Mouse (Mus musculus): ENCODE measurements around the gene St3gal6. TPM values are rescaled to one million over a fixed set of nuclear protein-coding genes. Genes with fewer than 3 reads are reported as not detected.

Gene St3gal6
- polyA plus RNA-seq, 1 experiment, result 11.5 TPM

- Histone ChIP-seq H3K27me3 (ENCODE audit: control insufficient read depth) (no peaks in the 10 kb centered on the region), H3K9me3 (ENCODE audit: control insufficient read depth, low read length) (no peaks in the 10 kb centered on the region), H3K4me3 (replicated peaks) (no peak overlapping the region), H3K36me3 (ENCODE audit: control insufficient read depth) (peaks cover 70% of the 10 kb centered on the region), H3K4me1 (ENCODE audit: control insufficient read depth) (peaks cover 74% of the 10 kb centered on the region)
- TF ChIP-seq GATA1 (IDR thresholded peaks at IDR 0.05; ENCODE audit: low read length) (no peak), TAL1 (IDR thresholded peaks at IDR 0.05; ENCODE audit: low read length) (no peak)
These were observed 10.3 kb downstream of the St3gal6 start for GRCm38 (mm10) chr16:58513755-58514154.

GRCm38 (mm10) chr16:58512887-58513286, 11.2 kb downstream of the St3gal6 start:
- TF ChIP-seq TAL1 (IDR thresholded peaks at IDR 0.05; ENCODE audit: low read length), result no peak
- no peak for TF ChIP-seq GATA1 (IDR thresholded peaks at IDR 0.05; ENCODE audit: low read length)
- H3K27me3 ChIP-seq (ENCODE audit: control insufficient read depth), result no peaks in the 10 kb centered on the region
- peaks cover 68% of the 10 kb centered on the region for H3K36me3 ChIP-seq (ENCODE audit: control insufficient read depth)
- H3K4me1 ChIP-seq (ENCODE audit: control insufficient read depth), result peaks cover 66% of the 10 kb centered on the region
- no peak overlapping the region for H3K4me3 ChIP-seq (replicated peaks)
- no peaks in the 10 kb centered on the region for H3K9me3 ChIP-seq (ENCODE audit: control insufficient read depth, low read length)

- Histone ChIP-seq H3K9me3 (ENCODE audit: control insufficient read depth, low read length) (no peaks in the 10 kb centered on the region), H3K36me3 (ENCODE audit: control insufficient read depth) (peaks cover 73% of the 10 kb centered on the region), H3K4me3 (replicated peaks) (no peak overlapping the region), H3K4me1 (ENCODE audit: control insufficient read depth) (peaks cover 62% of the 10 kb centered on the region), H3K27me3 (ENCODE audit: control insufficient read depth) (no peaks in the 10 kb centered on the region)
- no peak for TF ChIP-seq TAL1 (IDR thresholded peaks at IDR 0.05; ENCODE audit: low read length)
- no peak for TF ChIP-seq GATA1 (IDR thresholded peaks at IDR 0.05; ENCODE audit: low read length)
These were observed 11.8 kb downstream of the St3gal6 start for GRCm38 (mm10) chr16:58512181-58512761.

- TF ChIP-seq GATA1 (IDR thresholded peaks at IDR 0.05; ENCODE audit: low read length), result no peak
- no peak for TF ChIP-seq TAL1 (IDR thresholded peaks at IDR 0.05; ENCODE audit: low read length)
- H3K4me3 ChIP-seq (replicated peaks), result no peak overlapping the region
- H3K36me3 ChIP-seq (ENCODE audit: control insufficient read depth), result peaks cover 88% of the 10 kb centered on the region
- H3K4me1 ChIP-seq (ENCODE audit: control insufficient read depth), result peaks cover 59% of the 10 kb centered on the region
- no peaks in the 10 kb centered on the region for H3K9me3 ChIP-seq (ENCODE audit: control insufficient read depth, low read length)
- no peaks in the 10 kb centered on the region for H3K27me3 ChIP-seq (ENCODE audit: control insufficient read depth)
These were observed 19.1 kb downstream of the St3gal6 start for GRCm38 (mm10) chr16:58504945-58505344.

GRCm38 (mm10) chr16:58502566-58502965, 21.5 kb downstream of the St3gal6 start:
- Histone ChIP-seq H3K27me3 (ENCODE audit: control insufficient read depth) (no peaks in the 10 kb centered on the region), H3K36me3 (ENCODE audit: control insufficient read depth) (peaks cover 95% of the 10 kb centered on the region), H3K4me1 (ENCODE audit: control insufficient read depth) (peaks cover 76% of the 10 kb centered on the region), H3K9me3 (ENCODE audit: control insufficient read depth, low read length) (no peaks in the 10 kb centered on the region), H3K4me3 (replicated peaks) (no peak overlapping the region)
- TF ChIP-seq TAL1 (IDR thresholded peaks at IDR 0.05; ENCODE audit: low read length) (no peak), GATA1 (IDR thresholded peaks at IDR 0.05; ENCODE audit: low read length) (no peak)

GRCm38 (mm10) chr16:58501760-58502301, 22.2 kb downstream of the St3gal6 start:
- TF ChIP-seq GATA1 (IDR thresholded peaks at IDR 0.05; ENCODE audit: low read length), result no peak
- TF ChIP-seq TAL1 (IDR thresholded peaks at IDR 0.05; ENCODE audit: low read length), result no peak
- Histone ChIP-seq H3K4me1 (ENCODE audit: control insufficient read depth) (peaks cover 79% of the 10 kb centered on the region), H3K9me3 (ENCODE audit: control insufficient read depth, low read length) (no peaks in the 10 kb centered on the region), H3K36me3 (ENCODE audit: control insufficient read depth) (peaks cover 95% of the 10 kb centered on the region), H3K27me3 (ENCODE audit: control insufficient read depth) (no peaks in the 10 kb centered on the region), H3K4me3 (replicated peaks) (no peak overlapping the region)

GRCm38 (mm10) chr16:58499650-58500049, 24.4 kb downstream of the St3gal6 start:
- H3K4me1 ChIP-seq (ENCODE audit: control insufficient read depth), result peaks cover 85% of the 10 kb centered on the region
- TF ChIP-seq GATA1 (IDR thresholded peaks at IDR 0.05; ENCODE audit: low read length), result no peak
- TF ChIP-seq TAL1 (IDR thresholded peaks at IDR 0.05; ENCODE audit: low read length), result no peak
- no peaks in the 10 kb centered on the region for H3K9me3 ChIP-seq (ENCODE audit: control insufficient read depth, low read length)
- peaks cover 93% of the 10 kb centered on the region for H3K36me3 ChIP-seq (ENCODE audit: control insufficient read depth)
- no peak overlapping the region for H3K4me3 ChIP-seq (replicated peaks)
- H3K27me3 ChIP-seq (ENCODE audit: control insufficient read depth), result no peaks in the 10 kb centered on the region

GRCm38 (mm10) chr16:58499172-58499584, 24.9 kb downstream of the St3gal6 start:
- no peaks in the 10 kb centered on the region for H3K27me3 ChIP-seq (ENCODE audit: control insufficient read depth)
- no peak overlapping the region for H3K4me3 ChIP-seq (replicated peaks)
- H3K36me3 ChIP-seq (ENCODE audit: control insufficient read depth), result peaks cover 93% of the 10 kb centered on the region
- no peaks in the 10 kb centered on the region for H3K9me3 ChIP-seq (ENCODE audit: control insufficient read depth, low read length)
- peaks cover 87% of the 10 kb centered on the region for H3K4me1 ChIP-seq (ENCODE audit: control insufficient read depth)
- no peak for TF ChIP-seq GATA1 (IDR thresholded peaks at IDR 0.05; ENCODE audit: low read length)
- TF ChIP-seq TAL1 (IDR thresholded peaks at IDR 0.05; ENCODE audit: low read length), result no peak

- Histone ChIP-seq H3K4me3 (replicated peaks) (peak overlapping the region; percentile 32), H3K27me3 (ENCODE audit: control insufficient read depth) (no peaks in the 10 kb centered on the region), H3K9me3 (ENCODE audit: control insufficient read depth, low read length) (no peaks in the 10 kb centered on the region), H3K36me3 (ENCODE audit: control insufficient read depth) (peaks cover 93% of the 10 kb centered on the region), H3K4me1 (ENCODE audit: control insufficient read depth) (peaks cover 80% of the 10 kb centered on the region)
- peak; percentile 89 for TF ChIP-seq TAL1 (IDR thresholded peaks at IDR 0.05; ENCODE audit: low read length)
- TF ChIP-seq GATA1 (IDR thresholded peaks at IDR 0.05; ENCODE audit: low read length), result peak; percentile 94
These were observed 25.9 kb downstream of the St3gal6 start for GRCm38 (mm10) chr16:58497886-58498713.
